Mouse (Mus musculus) ovary, postnatal 10 days (tissue): ENCODE results near the gene Pla2g4c.

Experiments used
- DNase-seq: peaks from one replicate; pipeline ENCODE4 v3.0.0; 2022; ENCODE audit warnings: low spot score

The Pla2g4c gene

DNA sequence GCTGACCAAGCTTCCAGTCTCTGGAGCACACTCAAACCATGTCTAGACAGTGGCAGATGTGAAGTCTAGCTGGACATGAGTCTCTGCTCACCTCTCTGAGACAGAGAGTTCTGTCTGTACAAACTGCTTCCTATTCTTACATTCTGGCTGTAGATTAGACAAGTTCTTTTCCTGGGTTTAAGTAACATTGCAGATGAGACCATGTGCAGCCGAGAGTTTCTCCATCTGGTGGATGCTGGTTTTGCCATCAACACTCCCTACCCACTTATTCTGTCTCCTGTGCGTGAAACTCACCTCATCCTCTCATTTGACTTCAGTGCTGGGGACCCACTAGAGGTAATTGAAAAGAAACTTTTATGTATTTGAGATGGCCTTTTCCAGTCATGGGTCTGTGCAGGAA lies 56.1 kb downstream of the Pla2g4c start:
- DNase-seq, result no peak

DNA sequence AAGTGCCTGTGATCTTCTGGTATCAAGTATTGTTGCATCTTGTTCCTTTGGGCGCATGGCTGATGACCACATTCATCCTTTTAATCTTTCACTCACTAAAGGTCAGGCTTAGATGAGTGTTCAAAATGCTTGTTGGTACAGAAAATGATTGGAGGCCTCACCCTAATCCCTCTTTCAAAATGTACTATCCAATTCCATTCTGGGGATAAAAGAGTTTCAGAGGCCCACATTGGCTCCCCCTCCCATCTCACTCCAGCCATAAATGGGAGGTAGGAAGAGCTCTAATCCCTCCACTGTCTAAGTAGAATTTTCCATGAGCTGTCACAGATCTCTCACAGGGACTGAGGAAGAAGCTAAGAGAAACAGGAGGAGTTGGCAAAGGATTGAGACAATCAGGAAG lies 73.4 kb downstream of the Pla2g4c start, which contains the start of gene Cabp5:
Gene Cabp5, plus strand, starts transcription at position 301 of the 400 bp plus-strand sequence.
- no peak for DNase-seq
